Mouse (Mus musculus) ES-E14 (cell line): ENCODE measurements around the gene Dynlt1b.
"Not testable (repeated sequence)": the region's sequence is repeated elsewhere in the genome, so short reads cannot be mapped to it uniquely, and the experiment has no call there.

Experiments used
- CHD2 ChIP-seq: IDR thresholded peaks from 2 replicates; pipeline ENCODE4 v1.6.1; 2014; ENCODE audit warnings: mild to moderate bottlenecking, low read depth, low read length, inconsistent platforms
- HCFC1 ChIP-seq: IDR thresholded peaks from 2 replicates; pipeline ENCODE4 v1.6.1; 2012; ENCODE audit warnings: low read length, inconsistent platforms, borderline replicate concordance; ENCODE audit not compliant: insufficient read depth
- MAFK ChIP-seq: IDR thresholded peaks from 2 replicates; pipeline ENCODE4 v1.6.1; 2014; ENCODE audit warnings: mild to moderate bottlenecking, low read depth, low read length, inconsistent platforms; ENCODE audit not compliant: insufficient read depth
- ZC3H11A ChIP-seq: IDR thresholded peaks from 2 replicates; pipeline ENCODE4 v1.6.1; 2012; ENCODE audit warnings: low read depth, mild to moderate bottlenecking, inconsistent platforms, low read length, borderline replicate concordance
- ZNF384 ChIP-seq: IDR thresholded peaks from 2 replicates; pipeline ENCODE4 v1.6.1; 2012; ENCODE audit warnings: low read depth, low read length, inconsistent platforms

DNA sequence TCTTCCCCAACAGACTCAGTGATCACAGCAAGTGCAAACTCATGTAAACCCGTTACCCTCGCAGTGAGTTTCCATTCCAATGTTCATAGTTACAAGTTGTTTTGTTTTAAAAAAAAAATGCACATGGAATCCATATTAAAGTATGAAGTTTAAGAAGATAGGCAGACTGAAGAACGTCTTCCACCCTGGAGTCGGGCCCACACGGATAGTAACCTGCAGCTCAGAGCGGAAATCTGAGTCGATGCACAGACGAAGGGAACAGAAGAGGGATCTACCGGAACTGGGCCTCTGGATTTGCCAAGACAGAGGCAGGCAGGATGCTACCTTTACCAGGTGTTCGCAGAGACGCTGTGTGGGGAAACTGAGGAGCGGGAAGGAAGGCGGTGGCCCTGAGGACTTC is 10.0 kb downstream of the Dynlt1b start:
- TF ChIP-seq MAFK, ZC3H11A, CHD2, HCFC1, ZNF384: not testable (repeated sequence)
